ENCODE assay signal across 19 mouse cellular contexts in the genomic region with DNA sequence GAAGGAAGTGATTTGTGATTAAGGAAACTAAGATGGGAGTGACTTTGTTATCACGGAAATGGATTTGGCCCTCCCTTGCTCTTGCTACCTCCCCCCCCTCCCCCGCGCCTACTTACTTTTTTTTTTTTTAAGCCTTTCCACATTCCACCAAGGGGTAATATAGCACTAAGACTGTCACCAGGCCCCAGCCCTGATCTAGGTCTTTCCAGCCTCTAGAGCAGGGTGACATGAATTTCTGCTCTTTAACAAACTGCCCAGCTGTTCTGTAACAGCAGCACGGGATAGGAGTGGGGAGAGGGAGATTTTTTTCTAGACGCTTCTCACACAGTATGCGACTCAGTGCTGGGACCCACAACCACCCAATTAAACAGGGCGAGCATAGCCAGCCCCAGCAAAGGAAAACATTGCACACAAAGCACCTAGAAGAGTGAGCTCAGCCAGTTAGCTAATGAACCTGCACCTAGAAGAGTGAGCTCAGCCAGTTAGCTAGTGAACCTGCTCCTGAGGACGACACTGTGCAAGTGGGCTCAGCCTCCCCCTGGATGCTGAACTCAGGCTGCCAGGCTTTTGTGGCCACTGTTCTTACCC. TPM values are rescaled to one million over a fixed set of nuclear protein-coding genes. Genes with fewer than 3 reads are reported as not detected.
A peak's percentile ranks its signal among the peaks of the same experiment; 100 is the strongest.
DNase-seq lines count a peak whose midpoint lies in the region; ATAC-seq lines count a peak whose summit lies in the region.
"Had no signal": no experiment of that assay in that cellular context is flagged by ENCODE, and none has a peak within 500 bp of the region (broad histone marks: within the 10 kb centered on the region; RNA-seq: fewer than 3 reads in every experiment).

No protein-coding gene starts in this region.

- no peaks in the 10 kb centered on the region for H3K36me3 ChIP-seq in forebrain, embryonic 13.5 days (ENCODE audit: poor library complexity, severe bottlenecking)
- no peaks in the 10 kb centered on the region for H3K36me3 ChIP-seq in forebrain, embryonic 11.5 days (ENCODE audit: control insufficient read depth, insufficient read depth, low read length)
- no peaks in the 10 kb centered on the region for H3K36me3 ChIP-seq in kidney, embryonic 16.5 days (ENCODE audit: insufficient read depth, low read length)
- H3K36me3 ChIP-seq in kidney, embryonic 14.5 days (ENCODE audit: control insufficient read depth, insufficient read depth, low read length), result no peaks in the 10 kb centered on the region
- no peaks in the 10 kb centered on the region for H3K36me3 ChIP-seq in midbrain, embryonic 13.5 days
- no peaks in the 10 kb centered on the region for H3K36me3 ChIP-seq in midbrain, embryonic 11.5 days (ENCODE audit: control insufficient read depth, insufficient read depth, low read length)
- H3K36me3 ChIP-seq in limb, embryonic 13.5 days, result no peaks in the 10 kb centered on the region
- H3K36me3 ChIP-seq: embryonic facial prominence, embryonic 12.5 days; hindbrain, embryonic 15.5 days; liver, embryonic 12.5 days had no signal

- no peak overlapping the region for H3K27ac ChIP-seq in forebrain, embryonic 13.5 days
- no peak overlapping the region for H3K27ac ChIP-seq in forebrain, embryonic 11.5 days (ENCODE audit: low read depth, low read length)
- H3K27ac ChIP-seq in kidney, embryonic 16.5 days (ENCODE audit: low read length), result no peak overlapping the region
- H3K27ac ChIP-seq in kidney, embryonic 14.5 days (ENCODE audit: low read depth, low read length), result no peak overlapping the region
- no peak overlapping the region for H3K27ac ChIP-seq in midbrain, embryonic 13.5 days
- no peak overlapping the region for H3K27ac ChIP-seq in midbrain, embryonic 11.5 days (ENCODE audit: low read depth, low read length)
- no peak overlapping the region for H3K27ac ChIP-seq in limb, embryonic 13.5 days
- H3K27ac ChIP-seq: embryonic facial prominence, embryonic 12.5 days; hindbrain, embryonic 15.5 days; liver, embryonic 12.5 days had no signal

- no peak overlapping the region for H3K4me2 ChIP-seq in forebrain, embryonic 13.5 days
- no peak overlapping the region for H3K4me2 ChIP-seq in forebrain, embryonic 11.5 days (ENCODE audit: low read depth, low read length, severe bottlenecking)
- H3K4me2 ChIP-seq in kidney, embryonic 16.5 days (replicated peaks; ENCODE audit: low read depth, low read length), result no peak overlapping the region
- no peak overlapping the region for H3K4me2 ChIP-seq in kidney, embryonic 14.5 days (replicated peaks; ENCODE audit: low read depth, low read length)
- no peak overlapping the region for H3K4me2 ChIP-seq in midbrain, embryonic 13.5 days (replicated peaks)
- H3K4me2 ChIP-seq in midbrain, embryonic 11.5 days, result no peak overlapping the region
- H3K4me2 ChIP-seq in limb, embryonic 13.5 days (replicated peaks), result no peak overlapping the region
- H3K4me2 ChIP-seq: embryonic facial prominence, embryonic 12.5 days; hindbrain, embryonic 15.5 days; liver, embryonic 12.5 days had no signal

- H3K4me1 ChIP-seq in forebrain, embryonic 13.5 days, result peaks cover 8% of the 10 kb centered on the region
- no peaks in the 10 kb centered on the region for H3K4me1 ChIP-seq in forebrain, embryonic 11.5 days (replicated peaks; ENCODE audit: control insufficient read depth, insufficient read depth, low read length)
- H3K4me1 ChIP-seq in kidney, embryonic 16.5 days (ENCODE audit: insufficient read depth, low read length), result peaks cover 10% of the 10 kb centered on the region
- H3K4me1 ChIP-seq in kidney, embryonic 14.5 days (ENCODE audit: control insufficient read depth, insufficient read depth, low read length), result peaks cover 11% of the 10 kb centered on the region; the same call in 1 of the 2 replicates
- no peaks in the 10 kb centered on the region for H3K4me1 ChIP-seq in midbrain, embryonic 13.5 days (replicated peaks)
- H3K4me1 ChIP-seq in midbrain, embryonic 11.5 days (ENCODE audit: control insufficient read depth, insufficient read depth, low read length), result no peaks in the 10 kb centered on the region
- peaks cover 18% of the 10 kb centered on the region; the same call in 1 of the 2 replicates for H3K4me1 ChIP-seq in limb, embryonic 13.5 days
- H3K4me1 ChIP-seq: embryonic facial prominence, embryonic 12.5 days; hindbrain, embryonic 15.5 days; liver, embryonic 12.5 days had no signal

- H3K4me3 ChIP-seq in forebrain, embryonic 13.5 days, result no peak overlapping the region
- H3K4me3 ChIP-seq in forebrain, embryonic 11.5 days (ENCODE audit: low read depth, low read length), result no peak overlapping the region
- H3K4me3 ChIP-seq in kidney, embryonic 16.5 days (ENCODE audit: low read length), result no peak overlapping the region
- no peak overlapping the region for H3K4me3 ChIP-seq in kidney, embryonic 14.5 days (ENCODE audit: low read length)
- H3K4me3 ChIP-seq in midbrain, embryonic 13.5 days (replicated peaks), result no peak overlapping the region
- H3K4me3 ChIP-seq in midbrain, embryonic 11.5 days (ENCODE audit: low read depth, low read length), result no peak overlapping the region
- no peak overlapping the region for H3K4me3 ChIP-seq in limb, embryonic 13.5 days
- H3K4me3 ChIP-seq: embryonic facial prominence, embryonic 12.5 days; hindbrain, embryonic 15.5 days; liver, embryonic 12.5 days had no signal

- no peak overlapping the region for H3K9ac ChIP-seq in forebrain, embryonic 13.5 days
- H3K9ac ChIP-seq in forebrain, embryonic 11.5 days (ENCODE audit: low read length), result no peak overlapping the region
- no peak overlapping the region for H3K9ac ChIP-seq in kidney, embryonic 16.5 days (replicated peaks; ENCODE audit: low read length)
- no peak overlapping the region for H3K9ac ChIP-seq in kidney, embryonic 14.5 days (ENCODE audit: low read depth, low read length)
- H3K9ac ChIP-seq in midbrain, embryonic 13.5 days (replicated peaks), result no peak overlapping the region
- H3K9ac ChIP-seq in midbrain, embryonic 11.5 days (ENCODE audit: low read length), result no peak overlapping the region
- H3K9ac ChIP-seq in limb, embryonic 13.5 days, result no peak overlapping the region
- H3K9ac ChIP-seq: embryonic facial prominence, embryonic 12.5 days; hindbrain, embryonic 15.5 days; liver, embryonic 12.5 days had no signal

- no peaks in the 10 kb centered on the region for H3K9me3 ChIP-seq in forebrain, embryonic 13.5 days (replicated peaks)
- H3K9me3 ChIP-seq in forebrain, embryonic 11.5 days (ENCODE audit: control insufficient read depth, low read length), result no peaks in the 10 kb centered on the region
- no peaks in the 10 kb centered on the region for H3K9me3 ChIP-seq in kidney, embryonic 16.5 days (ENCODE audit: low read length)
- H3K9me3 ChIP-seq in kidney, embryonic 14.5 days (ENCODE audit: control insufficient read depth, low read length), result no peaks in the 10 kb centered on the region
- H3K9me3 ChIP-seq in midbrain, embryonic 13.5 days, result no peaks in the 10 kb centered on the region
- no peaks in the 10 kb centered on the region for H3K9me3 ChIP-seq in midbrain, embryonic 11.5 days (ENCODE audit: control insufficient read depth, low read length)
- no peaks in the 10 kb centered on the region for H3K9me3 ChIP-seq in limb, embryonic 13.5 days
- H3K9me3 ChIP-seq: embryonic facial prominence, embryonic 12.5 days; hindbrain, embryonic 15.5 days; liver, embryonic 12.5 days had no signal

- peak; percentile 52; the same call in 1 of the 2 replicates for ATAC-seq in forebrain, embryonic 13.5 days
- no peak for ATAC-seq in forebrain, embryonic 11.5 days (replicated peaks; ENCODE audit: low FRiP score)
- ATAC-seq in kidney, embryonic 16.5 days (ENCODE audit: low FRiP score, low TSS enrichment), result peak; percentile 54; the same call in 1 of the 2 replicates
- ATAC-seq in kidney, embryonic 14.5 days (ENCODE audit: low FRiP score, low TSS enrichment), result no peak
- 0 out of 2 replicates have a peak, but pooled peaks have one; percentile 38 for ATAC-seq in midbrain, embryonic 13.5 days
- ATAC-seq in midbrain, embryonic 11.5 days (ENCODE audit: low FRiP score), result no peak
- peak; percentile 72; the same call in 1 of the 2 replicates for ATAC-seq in limb, embryonic 13.5 days (ENCODE audit: low FRiP score, low read depth)
- ATAC-seq: liver, embryonic 12.5 days had no signal

- H3K27me3 ChIP-seq in forebrain, embryonic 13.5 days, result no peaks in the 10 kb centered on the region
- no peaks in the 10 kb centered on the region for H3K27me3 ChIP-seq in forebrain, embryonic 11.5 days (ENCODE audit: control insufficient read depth, insufficient read depth, low read length)
- peaks cover 4% of the 10 kb centered on the region; the same call in 1 of the 2 replicates for H3K27me3 ChIP-seq in kidney, embryonic 16.5 days (ENCODE audit: insufficient read depth, low read length)
- H3K27me3 ChIP-seq in kidney, embryonic 14.5 days (ENCODE audit: control insufficient read depth, insufficient read depth, low read length), result no peaks in the 10 kb centered on the region
- no peaks in the 10 kb centered on the region for H3K27me3 ChIP-seq in midbrain, embryonic 13.5 days
- no peaks in the 10 kb centered on the region for H3K27me3 ChIP-seq in midbrain, embryonic 11.5 days (ENCODE audit: control insufficient read depth, insufficient read depth, low read length)
- no peaks in the 10 kb centered on the region for H3K27me3 ChIP-seq in limb, embryonic 13.5 days
- H3K27me3 ChIP-seq: hindbrain, embryonic 15.5 days had no signal

- WGBS in forebrain, embryonic 13.5 days, result 56% methylated on average over 8 of the region's 8 CpGs
- WGBS in forebrain, embryonic 11.5 days, result 70% methylated on average over 8 of the region's 8 CpGs
- WGBS in kidney, embryonic 16.5 days, result 42% methylated on average over 8 of the region's 8 CpGs
- 44% methylated on average over 8 of the region's 8 CpGs for WGBS in kidney, embryonic 14.5 days
- WGBS in midbrain, embryonic 13.5 days, result 74% methylated on average over 8 of the region's 8 CpGs
- WGBS in midbrain, embryonic 11.5 days, result 80% methylated on average over 8 of the region's 8 CpGs
- 49% methylated on average over 8 of the region's 8 CpGs for WGBS in limb, embryonic 13.5 days

- DNase-seq in forebrain, embryonic 11.5 days (ENCODE audit: low spot score), result no peak
- no peak for DNase-seq in midbrain, embryonic 11.5 days (ENCODE audit: low spot score, missing footprints)
- no peak for DNase-seq in cerebellum, postnatal 4 days (ENCODE audit: low spot score in 2 of 2)
- DNase-seq: adrenal gland, postnatal 25 days; cerebellum, adult 11 months; cerebellum, postnatal 14 days; kidney, adult 9 months; left cerebral cortex, postnatal 4 days; lung, adult 18-20 months; midbrain, embryonic 14.5 days; thymus, postnatal 14 days had no signal

RNA-seq across cellular contexts. Expression of a gene that starts 10.5 kb away (rescaled TPM):
- polyA plus RNA-seq in forebrain, embryonic 13.5 days (2015; fragmentation: Nextera tagmentation; extraction: Ambion mirVana), result 26.2 and 31.6 TPM in 2 replicates
- 16.2 and 17.3 TPM in 2 replicates for polyA plus RNA-seq in forebrain, embryonic 11.5 days (2014; fragmentation: Nextera tagmentation; extraction: Ambion mirVana)
- polyA plus RNA-seq in kidney, embryonic 16.5 days (2015; fragmentation: Nextera tagmentation; extraction: Ambion mirVana), result 7.9 and 9.8 TPM in 2 replicates
- polyA plus RNA-seq in kidney, embryonic 14.5 days (2014; fragmentation: Nextera tagmentation; extraction: Ambion mirVana), result 9.7 and 13.3 TPM in 2 replicates
- 21.3 and 22.7 TPM in 2 replicates for polyA plus RNA-seq in midbrain, embryonic 13.5 days (2015; fragmentation: Nextera tagmentation; extraction: Ambion mirVana)
- 11.2 and 13.2 TPM in 2 replicates for polyA plus RNA-seq in midbrain, embryonic 11.5 days (2014; fragmentation: Nextera tagmentation; extraction: Ambion mirVana)
- 9.2 and 12.2 TPM in 2 replicates for polyA plus RNA-seq in limb, embryonic 13.5 days (2015; fragmentation: Nextera tagmentation; extraction: Ambion mirVana)

Comparison
In these comparisons a context has a peak if more than half of its experiments do, and no peak if none do; other contexts are left out.
1. ATAC-seq: peak in forebrain, embryonic 13.5 days (single experiment), kidney, embryonic 16.5 days (single experiment), midbrain, embryonic 13.5 days (single experiment) and limb, embryonic 13.5 days (single experiment); none in forebrain, embryonic 11.5 days (single experiment), kidney, embryonic 14.5 days (single experiment) and midbrain, embryonic 11.5 days (single experiment).